Mouse (Mus musculus) liver, postnatal 0 days (tissue): ENCODE measurements around the gene Icam1.

ENCODE experiments used
- CTCF ChIP-seq: sonication (generic); IDR thresholded peaks from 2 replicates; pipeline ENCODE4 v1.5.1; 2016; ENCODE audit warnings: antibody characterized with exemption, low read depth
- EP300 ChIP-seq: IDR thresholded peaks from 2 replicates; pipeline ENCODE4 v1.6.1; 2016; ENCODE audit warnings: antibody characterized with exemption, low read depth, mild to moderate bottlenecking

- TF ChIP-seq CTCF (peak; percentile 23), EP300 (no peak)
Observed at GRCm38 (mm10) chr9:20995069-20995468, 20.7 kb upstream of the Icam1 start.
